Mouse (Mus musculus) kidney, postnatal 4 days (tissue): ENCODE data around the gene Bmper.

ENCODE experiments used
- DNase-seq, 2 experiments: peaks; one replicate each; pipeline ENCODE4 v3.0.0; 2021; ENCODE audit warnings: mixed read lengths in 2 of 2

Gene Bmper

DNA sequence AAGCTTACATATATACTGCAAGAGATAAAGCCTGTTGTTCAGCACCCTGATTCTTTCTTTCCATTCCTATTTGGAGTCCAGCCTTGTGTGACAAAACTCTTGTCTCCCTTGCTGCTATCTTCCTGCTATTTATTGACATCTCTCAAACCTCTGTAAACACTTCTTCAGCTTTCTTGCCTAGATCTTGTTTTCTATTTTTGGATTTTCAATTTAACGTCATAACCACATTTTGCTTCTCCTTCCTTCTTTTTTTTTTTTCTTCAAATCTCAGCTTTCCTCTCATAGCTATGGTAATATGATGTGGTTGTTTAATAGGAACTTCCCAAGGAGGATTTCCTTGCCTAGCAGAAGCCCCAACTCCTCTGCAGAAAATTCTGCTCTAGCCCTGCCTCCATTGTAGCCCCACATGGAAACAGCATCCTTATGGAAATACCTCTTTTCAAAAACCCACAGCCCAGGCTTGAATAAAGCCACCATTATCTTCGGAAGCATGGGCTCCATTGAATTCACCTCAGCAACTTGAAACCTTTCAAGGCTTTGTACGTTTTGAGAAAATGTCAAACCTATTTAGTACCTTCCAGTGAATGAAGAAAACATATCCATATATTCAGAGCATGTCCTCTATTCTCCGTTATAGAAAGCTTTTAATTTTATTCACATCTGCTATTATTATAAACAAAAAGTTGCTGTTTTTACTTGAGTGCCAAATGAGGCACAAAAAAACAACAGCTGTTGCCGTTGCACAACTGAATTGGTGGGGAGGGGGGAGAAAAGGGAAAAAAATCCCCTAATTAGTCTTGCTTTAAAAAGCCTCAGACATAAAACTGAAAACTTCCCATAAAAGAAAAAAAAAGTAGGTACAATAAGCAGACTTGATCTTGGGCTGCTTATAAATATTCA, 155.2 kb downstream of the Bmper start:
- DNase-seq = no peak

DNA sequence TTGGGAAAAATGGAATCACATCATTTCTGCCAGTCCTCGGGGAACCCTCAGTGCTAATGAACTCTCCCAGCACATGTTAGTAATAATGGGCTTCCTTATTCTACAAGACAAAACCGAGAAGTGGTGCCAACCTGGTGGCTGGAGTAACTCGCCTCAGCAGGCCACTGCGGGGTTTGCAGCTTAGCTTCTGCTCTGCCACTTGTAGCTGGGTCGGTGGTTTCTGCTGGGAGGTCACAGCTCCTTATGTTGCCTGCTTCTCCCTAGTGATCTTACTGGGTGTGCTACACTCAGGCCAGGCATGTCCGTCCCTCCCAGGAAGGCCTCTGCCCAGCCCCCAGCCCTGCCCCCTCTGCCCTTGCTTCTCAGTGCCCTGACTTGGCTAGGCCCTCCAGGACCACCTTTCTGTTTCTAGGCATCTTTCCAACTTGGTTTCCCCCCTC, 155.9 kb downstream of the Bmper start:
- DNase-seq = peak; percentile 14 to 29

DNA sequence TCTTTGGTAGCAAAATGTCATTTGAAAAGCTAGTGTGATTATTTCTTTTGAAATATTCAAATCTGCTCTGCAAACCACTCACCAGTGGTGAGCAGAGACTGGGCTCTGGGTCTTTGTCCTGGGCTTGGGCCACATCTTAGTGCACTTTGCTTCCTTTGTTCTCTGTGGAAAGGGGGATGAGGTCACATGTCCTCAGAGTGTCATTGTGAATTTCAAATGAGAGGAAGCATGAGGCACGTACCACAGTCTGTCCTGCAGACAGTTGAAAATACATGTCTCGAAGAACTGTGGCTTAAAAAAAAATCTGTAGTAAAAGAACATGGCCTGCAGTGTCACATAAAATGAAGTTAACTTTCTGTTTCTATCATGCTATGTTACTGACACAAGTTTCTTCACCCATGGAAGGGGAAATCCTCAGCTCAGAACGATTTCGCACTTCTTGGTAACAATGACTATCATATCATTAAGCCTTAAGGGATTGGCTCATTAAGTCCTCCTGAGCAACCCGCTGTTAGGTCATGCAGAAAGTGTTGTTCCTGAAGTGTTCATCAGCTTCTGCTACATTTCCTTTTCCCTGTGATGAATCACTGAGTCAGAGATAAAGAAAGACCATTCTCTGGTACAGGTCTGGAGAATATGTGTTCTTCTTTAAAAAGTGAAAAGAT, 157.4 kb downstream of the Bmper start:
- no peak for DNase-seq

DNA sequence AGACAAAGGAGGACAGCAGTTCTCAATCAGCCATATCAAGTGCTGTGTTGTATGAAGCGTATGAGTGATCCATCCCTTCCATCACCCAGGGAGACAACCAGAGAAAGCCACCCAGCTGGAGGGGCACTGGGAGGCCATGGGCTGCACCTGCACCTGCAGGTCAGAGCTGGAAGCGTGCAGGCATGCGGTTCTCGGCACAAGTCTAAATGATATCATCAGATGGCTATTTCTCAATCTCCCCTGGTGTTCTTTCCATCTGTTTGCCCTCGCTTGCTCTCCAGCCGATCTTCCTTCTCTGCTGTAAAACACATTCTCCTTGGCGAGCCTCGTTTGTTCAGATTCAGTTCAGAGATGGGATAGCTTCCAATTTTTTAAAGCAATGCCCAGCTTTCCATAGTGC, 160.4 kb downstream of the Bmper start:
- no peak for DNase-seq

DNA sequence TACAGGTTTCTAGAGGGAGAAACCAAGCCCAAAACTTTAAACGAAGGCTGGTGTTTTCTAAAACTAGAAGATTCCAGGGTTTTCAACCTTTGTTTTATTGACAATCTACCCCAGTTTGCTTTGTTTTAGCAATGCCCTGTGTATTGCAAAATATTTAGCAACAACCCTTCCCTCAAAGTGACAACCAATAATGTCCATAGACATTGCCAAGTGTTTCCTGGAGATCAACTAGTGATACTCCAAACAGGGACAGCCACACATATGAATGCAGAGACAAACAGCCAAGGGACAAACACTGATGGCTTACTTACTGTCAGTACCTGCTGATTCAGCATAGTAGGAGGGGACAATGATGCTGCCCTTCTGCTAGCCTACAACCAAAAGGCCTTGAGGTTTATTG, 161.0 kb downstream of the Bmper start:
- DNase-seq = no peak

DNA sequence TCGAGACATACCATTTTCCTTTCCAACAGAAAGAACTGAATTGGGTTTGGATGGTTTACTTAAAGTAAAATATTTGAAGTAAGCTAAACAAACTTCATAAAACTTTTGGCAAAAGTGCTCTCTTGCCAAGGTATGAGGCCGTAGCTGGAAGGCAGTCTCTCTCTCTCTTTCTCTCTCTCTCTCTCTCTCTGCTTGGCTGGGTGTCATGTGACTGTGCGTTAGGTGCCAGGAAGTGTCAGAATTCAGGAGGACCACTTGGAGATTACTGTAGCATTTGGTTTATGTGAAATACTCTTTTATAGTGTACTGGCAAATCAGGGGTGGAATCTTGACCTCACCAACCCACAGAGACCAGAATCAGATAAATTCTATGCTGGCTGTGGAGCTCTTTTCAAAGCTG, 162.0 kb downstream of the Bmper start:
- no peak for DNase-seq

DNA sequence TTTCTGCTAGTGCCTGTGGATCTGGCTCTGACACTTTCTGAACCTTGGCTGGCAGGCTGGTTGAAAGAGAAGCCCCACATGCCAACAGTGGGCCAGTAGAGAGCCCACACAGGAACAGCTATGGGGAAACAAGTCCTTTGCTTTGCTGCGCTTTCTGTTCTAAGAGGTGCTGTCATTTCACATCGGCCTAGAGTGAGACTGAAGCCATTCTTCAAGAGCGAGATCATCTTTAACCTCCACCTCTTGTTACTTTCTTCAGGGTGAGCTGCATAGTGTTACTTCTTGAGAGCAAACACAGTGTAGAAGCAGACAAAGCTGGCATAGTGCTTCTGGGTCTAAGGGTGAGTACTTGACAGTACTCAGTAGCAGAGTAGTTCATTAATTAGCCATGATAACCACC, 163.3 kb downstream of the Bmper start:
- no peak for DNase-seq

DNA sequence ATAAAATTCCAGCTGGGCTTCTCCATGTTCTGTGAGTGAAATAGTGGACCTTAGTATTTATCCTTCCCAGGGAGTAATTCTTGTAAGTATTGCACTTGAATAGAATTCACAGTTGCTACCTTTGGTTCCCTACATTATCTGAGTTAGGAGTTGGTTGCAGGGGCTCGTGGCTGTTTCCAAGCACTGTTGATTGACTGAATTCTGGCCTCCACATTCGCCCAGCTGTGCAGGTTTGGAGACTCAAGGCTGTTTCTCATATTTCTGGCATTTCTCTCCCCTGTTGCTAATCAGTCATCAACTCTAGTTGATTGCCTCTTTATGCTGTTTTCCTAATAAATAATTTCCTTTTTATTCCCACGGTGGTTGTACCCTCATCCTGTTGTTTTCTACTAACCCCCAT, 167.2 kb downstream of the Bmper start:
- no peak for DNase-seq

DNA sequence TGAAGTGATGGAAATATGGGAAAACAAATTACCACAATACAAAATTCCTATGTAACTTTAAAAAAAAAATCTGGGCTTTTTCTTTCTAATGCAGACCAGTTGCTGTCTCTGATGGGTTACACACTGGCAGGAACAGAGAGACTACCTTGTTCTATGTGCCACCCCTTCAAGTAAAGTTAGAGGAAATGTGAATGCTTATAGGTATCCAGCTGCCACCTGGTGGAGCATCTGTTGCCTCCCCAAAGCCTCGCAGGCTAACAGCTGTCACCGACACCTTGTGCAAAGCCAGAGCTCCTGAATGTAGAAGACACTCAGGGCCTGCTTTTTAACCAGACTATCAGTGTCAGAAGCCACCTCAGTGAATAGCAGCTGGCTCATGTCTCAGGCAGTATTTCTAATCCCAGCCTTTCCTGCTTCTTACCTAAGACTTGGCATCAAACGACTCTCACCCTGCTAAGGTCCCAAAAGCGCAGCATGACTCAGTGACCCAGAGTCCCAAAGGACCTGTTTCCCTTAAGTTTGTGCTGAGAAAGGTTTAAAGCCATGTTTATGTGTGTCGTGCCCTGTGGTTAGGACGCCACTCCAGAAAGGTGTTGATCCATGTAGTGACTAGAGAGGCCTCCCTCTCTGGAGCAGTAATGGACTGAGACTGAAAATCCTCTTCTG, 171.9 kb downstream of the Bmper start:
- DNase-seq = peak in 1 of 2 experiments; percentile 28

DNA sequence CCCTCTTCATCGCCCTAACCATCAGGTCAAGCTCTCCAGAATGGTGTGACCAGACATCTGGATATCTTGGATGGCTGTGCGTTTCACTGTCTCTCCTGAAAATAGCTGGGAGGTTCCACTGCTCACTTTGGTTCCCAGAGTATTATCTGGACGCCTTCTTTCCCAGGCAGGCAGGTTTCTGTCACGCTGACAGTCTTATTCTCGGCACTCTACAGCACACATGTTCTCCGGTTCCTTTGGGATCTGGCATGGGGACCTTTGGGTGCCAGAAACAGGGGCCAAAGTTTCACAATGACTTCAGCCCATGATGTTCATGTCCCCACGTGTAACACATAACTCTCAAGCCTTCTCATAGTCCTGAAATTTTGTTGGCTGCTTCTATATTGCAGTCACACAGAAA, 173.3 kb downstream of the Bmper start:
- DNase-seq = no peak

DNA sequence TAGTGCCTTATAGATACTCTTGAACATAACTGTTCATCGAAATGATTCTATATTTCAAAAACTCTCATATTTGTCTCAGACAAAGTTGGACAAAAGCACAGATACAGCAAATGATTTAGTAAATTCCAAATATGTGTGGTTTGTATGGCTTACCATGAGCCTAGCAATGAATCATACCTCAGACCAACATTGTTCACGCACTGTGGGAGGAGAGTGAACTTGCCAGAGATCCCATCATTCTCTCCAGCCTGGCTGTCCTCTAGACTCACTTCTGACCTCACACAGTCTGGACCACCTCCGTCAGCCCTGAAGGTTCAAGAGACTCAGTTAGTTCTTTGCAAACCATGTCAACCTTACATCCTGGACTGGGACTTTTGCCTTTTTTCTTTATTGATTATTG, 175.0 kb downstream of the Bmper start:
- DNase-seq = no peak

DNA sequence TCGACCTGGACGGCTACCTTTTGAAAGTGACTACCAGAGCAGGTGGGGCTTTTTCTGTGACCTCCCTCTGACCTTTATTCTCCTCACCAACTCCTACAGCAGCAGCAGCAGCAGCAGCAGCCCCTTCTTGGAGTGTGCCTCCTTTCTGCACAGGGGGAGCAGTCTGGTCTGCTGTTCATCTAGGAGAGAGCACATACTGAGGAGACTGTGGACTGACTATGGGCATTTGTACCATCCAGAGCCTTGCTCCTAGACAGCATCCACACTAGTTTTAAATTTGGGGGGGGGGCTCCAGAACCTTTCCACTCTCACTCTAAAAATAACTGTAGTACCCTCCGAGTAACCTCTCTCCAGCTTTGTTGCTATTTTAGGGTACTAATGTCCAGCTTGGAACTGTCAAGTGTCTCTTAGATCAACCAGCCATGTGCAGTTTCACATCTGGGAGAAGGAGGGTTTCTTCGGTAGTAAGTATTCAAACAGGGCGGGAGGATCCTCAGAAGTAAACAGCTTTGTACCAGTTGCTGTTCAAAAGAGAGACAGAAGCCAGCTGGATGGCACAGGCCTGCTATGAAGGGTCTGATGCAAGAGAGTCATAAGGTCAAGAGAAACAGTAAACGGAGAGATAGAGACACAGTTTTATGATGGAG, 176.9 kb downstream of the Bmper start:
- peak in 1 of 2 experiments; percentile 9 for DNase-seq

DNA sequence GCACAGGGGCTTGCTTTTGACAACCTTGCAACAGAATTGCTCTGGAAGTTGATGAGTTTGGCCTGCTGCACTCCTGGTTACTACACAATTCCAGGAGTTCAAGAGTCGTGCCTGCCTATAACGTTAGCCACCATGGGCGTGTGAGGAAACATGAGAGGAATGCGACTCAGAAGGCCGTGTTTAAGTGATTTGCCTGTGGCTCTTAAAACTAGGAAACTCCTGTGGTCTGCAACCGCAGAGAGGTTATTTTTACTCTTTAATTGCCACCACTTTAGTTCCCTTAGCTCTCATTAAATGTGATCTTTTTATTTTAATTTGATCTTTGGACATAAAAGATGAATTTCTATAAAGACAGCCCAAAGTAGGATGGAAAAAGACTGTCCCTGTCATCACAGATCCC, 184.5 kb downstream of the Bmper start:
- DNase-seq = no peak

DNA sequence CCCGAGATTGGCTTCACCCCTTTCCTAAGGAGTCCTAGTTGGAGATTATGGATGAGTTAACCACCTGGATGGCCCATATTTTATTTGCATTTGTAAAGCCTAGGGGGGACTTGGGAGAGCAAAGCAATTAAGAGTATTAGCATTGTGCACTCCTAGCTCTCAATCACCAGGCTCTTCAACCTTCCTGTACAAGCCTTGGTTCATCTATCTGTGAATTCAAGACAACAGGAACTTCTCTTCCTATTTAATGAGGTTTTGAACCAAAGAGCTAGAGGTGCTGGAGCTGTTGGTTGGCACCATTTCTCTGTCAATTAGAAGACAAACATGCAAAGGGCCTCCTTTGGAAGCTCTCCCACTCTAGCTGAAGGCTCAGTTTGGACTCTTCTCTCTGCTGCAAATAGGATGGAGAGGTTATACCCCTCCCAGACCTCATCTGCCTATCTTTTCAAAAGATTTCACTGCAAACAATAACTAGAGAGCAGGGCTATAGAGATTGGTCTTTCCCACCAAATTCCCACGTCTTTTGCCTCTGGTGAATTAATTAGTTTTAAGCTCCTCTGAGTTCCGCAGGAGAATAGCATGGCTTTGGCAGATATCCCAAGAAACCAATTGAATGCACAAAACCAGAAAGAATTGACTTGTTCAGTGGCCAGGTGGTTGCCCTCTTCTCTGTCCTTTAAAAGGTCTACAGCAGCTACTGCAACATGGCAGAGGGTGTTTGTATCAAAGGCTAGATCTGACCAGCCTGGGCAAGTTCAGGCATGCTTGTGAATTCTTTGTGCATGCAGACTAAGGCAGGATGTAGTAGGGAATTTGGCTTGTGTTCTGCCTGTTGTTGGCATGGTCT, 185.3 kb downstream of the Bmper start:
- no peak for DNase-seq

DNA sequence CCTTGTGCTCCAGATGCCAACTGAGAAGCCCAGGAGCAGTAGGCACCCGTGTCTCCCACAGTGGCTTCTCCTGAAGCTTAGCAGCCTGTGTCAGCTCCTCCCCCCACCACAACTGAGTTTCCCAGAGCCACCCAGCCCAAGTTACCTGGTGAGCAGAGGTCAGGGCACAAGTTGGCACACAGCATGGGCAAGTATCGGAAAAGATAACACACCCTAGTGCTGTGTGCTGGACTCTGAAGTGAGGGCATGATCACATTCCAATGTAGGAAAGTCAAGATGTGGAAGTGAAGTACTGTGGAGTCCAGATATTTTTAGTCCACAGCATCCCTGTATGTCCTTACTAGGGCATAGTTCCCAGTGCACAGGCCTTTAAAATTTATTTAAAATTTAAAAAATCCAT, 187.7 kb downstream of the Bmper start:
- no peak for DNase-seq

DNA sequence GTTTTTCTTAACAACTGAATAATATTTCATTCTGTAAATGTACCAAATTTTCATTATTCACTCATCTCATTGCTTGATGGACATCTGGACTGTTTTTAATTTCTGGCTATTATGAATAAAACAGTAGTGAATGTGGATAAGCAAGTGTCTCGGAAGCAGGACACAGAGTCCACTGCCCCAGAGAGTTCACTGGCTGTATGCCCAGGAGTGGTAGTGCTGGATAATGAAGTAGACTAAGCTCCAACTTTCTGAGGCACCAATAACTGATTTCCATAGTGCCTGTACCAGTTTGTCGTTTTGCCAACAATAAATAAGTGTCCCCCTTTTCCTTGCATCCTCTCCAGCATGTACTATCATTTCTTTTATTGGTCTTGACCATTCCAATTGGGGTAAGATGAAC, 190.1 kb downstream of the Bmper start:
- no peak for DNase-seq

DNA sequence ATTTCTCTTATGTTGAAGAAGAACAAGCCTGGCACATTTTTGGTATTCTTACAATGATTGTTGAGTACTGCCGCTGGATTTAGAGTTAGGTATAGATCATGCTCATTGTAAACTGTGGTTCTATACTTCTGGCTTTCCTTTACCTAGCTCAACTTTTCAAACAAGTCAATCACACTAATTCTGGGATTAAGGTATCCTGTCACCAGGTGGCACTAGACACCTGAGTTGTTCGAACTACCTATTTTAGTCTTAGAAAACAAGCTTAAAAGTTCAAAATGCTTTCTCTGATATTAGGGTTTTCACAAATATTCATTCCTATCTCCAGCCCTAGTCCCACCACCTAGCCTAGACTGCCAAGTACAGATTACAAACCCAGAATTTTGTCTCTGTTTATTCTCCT, 196.2 kb downstream of the Bmper start:
- no peak for DNase-seq

DNA sequence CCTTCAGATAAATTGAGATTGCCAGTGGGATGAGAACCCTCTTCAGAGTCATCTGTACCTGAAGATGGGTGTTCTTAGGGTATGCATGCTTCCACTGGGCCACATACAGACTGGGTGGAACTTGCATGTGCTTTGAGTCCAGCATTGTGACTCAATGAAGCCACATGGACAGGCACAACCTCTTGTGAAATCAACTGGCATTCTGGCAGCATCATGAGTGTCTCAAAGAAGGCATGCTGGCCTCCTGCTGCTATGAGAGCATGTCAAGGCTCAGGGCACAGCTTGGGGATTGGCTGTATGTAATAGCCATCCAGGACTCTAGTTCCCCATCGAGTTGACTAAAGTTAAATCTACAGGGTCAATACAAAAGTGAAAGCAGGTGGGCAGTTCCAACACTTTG, 200.9 kb downstream of the Bmper start:
- no peak for DNase-seq

DNA sequence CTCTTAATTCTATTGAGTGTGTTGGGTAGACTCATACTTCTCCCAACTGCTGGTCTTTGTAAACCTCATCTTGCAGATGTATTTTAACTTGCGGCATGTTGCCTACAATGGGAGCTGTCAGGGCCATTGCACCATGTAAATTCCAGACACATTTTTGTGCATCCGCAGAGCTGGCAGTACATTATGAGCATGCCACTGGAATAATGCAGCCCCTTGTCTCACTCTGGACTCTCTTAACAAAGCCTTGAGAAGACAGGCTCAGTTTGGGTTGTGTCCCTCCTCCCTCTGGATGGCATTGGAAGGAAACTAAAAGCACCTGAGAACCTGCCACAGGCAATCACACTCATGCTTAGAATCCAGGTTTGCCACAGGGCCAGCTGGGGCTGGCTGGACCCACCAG, 209.8 kb downstream of the Bmper start:
- no peak for DNase-seq

DNA sequence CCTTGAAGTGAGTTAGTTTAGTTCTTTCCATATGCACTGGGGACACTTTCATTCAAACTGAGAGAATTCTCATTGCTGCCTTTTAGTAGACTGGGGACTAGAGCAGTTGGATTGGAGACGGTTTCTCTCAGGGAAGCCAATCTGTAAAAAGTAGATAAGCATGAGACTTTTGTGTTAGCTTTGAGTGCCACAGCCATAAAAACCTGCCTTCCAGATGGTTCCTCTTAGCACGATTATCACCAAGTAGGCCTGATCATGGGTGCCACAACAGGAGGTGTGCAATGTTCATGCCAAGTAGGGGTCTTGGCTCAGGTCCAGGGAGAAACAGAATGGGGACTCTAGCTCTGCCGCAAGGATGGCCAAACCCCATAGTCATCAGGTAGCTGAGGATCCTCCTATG, 210.4 kb downstream of the Bmper start:
- DNase-seq = no peak

DNA sequence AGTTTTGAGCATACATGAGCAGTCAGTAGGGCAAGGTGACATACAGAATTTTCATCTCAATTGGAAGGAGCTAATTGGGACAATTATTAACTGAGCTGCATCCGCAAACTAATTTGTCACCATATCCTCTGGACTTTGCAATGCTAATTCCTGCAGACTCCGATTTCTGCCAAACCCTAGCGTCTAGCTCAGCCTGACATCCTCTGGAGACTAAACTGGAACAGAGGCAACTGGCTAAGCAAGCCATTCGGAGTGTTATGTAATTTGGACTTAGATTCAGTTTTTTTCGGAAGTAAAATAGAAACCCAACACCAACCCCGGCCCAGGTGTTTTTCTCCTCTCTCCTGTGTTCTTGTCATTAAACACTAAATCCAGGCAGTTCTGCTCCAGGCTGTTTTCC, 213.9 kb downstream of the Bmper start:
- peak in 1 of 2 experiments; percentile 13 for DNase-seq

DNA sequence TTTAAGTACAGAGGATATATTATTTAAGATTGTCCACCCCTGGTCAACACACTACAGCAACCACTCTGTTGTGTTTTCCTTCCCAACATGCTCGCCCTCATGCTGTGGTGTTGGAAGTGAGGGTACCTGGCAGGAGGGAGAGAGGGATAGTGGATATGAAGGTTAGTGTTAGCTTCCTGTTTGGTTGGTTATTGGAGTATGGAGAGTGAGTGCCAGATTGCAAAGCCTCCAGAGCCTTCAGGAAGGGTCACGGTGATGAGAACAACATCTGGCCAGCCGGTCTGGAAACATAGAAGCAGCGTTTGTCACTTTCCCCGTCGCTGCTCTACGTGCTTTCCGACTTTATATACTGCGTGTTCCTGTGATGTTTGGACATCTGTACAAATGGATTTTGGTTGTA, 215.8 kb downstream of the Bmper start:
- DNase-seq = no peak
